Mouse (Mus musculus): ENCODE measurements around the gene Cldn34b3. TPM values are rescaled to one million over a fixed set of nuclear protein-coding genes. Genes with fewer than 3 reads are reported as not detected.

Gene Cldn34b3
- polyA plus RNA-seq (2012; rRNA removed) = not detected in 2 replicates

DNA sequence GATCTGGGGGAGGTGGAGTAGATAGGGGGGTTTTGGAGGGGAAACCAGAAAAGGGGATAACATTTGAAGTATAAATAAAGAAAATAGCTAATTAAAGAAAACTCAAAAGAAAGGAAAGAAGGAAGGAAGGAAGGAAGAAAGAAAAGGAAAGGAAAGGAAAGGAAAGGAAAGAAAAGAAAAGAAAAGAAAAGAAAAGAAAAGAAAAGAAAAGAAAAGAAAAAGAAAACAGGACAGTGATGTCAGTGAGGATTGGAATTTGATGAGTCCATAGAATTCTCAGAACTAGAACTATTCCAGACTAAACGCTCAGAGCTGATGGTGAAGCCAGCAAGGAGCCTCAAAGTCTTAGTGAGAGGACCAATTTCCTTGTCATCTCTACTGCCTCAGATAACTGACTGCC, at the start of gene Cldn34b3:
Cldn34b3 (plus strand) TSS at position 301 of the 400 bp plus-strand sequence.

Other genes with a start within 250 kb of the Cldn34b3 start
- gene Cldn34b4, start 129.0 kb downstream of the Cldn34b3 start, polyA plus RNA-seq (2012; rRNA removed) = not detected in 2 replicates